Mouse (Mus musculus) neutrophil, adult 5-6 weeks (primary cell): Measurements from ENCODE around the gene Tbc1d19. TPM values are rescaled to one million over a fixed set of nuclear protein-coding genes. Genes with fewer than 3 reads are reported as not detected.

ENCODE experiments used
- ATAC-seq: fragments of 151-379, 151-347 bp; 2 replicates; pipeline ENCODE4 v1.8.0; 2017; ENCODE audit warnings: mild to moderate bottlenecking, moderate TSS enrichment; ENCODE audit not compliant: insufficient number of reproducible peaks, poor library complexity, low FRiP score, severe bottlenecking; ENCODE audit errors: extremely low read depth
- total RNA-seq: library from RNA; stranded (forward); fragments of 200-1000 nt; gene quantifications from 2 replicates; pipeline ENCODE4 v1.2.3, GENCODE M21; 2017

Tbc1d19 gene
- 0.47 and 3.4 TPM in 2 replicates for total RNA-seq

GRCm38 (mm10) chr5:53809115-53809991 lies at the start of gene Tbc1d19:
Gene Tbc1d19 (plus strand): TSS chr5:53809606.
- ATAC-seq, result peak; percentile 53

- ATAC-seq, result no peak
Observed at GRCm38 (mm10) chr5:53759912-53760311, 49.5 kb upstream of the Tbc1d19 start.

- ATAC-seq, result no peak
Observed at GRCm38 (mm10) chr5:53760914-53761313, 48.5 kb upstream of the Tbc1d19 start.

- ATAC-seq, result no peak
Observed at GRCm38 (mm10) chr5:53761346-53761745, 48.1 kb upstream of the Tbc1d19 start.

DNA sequence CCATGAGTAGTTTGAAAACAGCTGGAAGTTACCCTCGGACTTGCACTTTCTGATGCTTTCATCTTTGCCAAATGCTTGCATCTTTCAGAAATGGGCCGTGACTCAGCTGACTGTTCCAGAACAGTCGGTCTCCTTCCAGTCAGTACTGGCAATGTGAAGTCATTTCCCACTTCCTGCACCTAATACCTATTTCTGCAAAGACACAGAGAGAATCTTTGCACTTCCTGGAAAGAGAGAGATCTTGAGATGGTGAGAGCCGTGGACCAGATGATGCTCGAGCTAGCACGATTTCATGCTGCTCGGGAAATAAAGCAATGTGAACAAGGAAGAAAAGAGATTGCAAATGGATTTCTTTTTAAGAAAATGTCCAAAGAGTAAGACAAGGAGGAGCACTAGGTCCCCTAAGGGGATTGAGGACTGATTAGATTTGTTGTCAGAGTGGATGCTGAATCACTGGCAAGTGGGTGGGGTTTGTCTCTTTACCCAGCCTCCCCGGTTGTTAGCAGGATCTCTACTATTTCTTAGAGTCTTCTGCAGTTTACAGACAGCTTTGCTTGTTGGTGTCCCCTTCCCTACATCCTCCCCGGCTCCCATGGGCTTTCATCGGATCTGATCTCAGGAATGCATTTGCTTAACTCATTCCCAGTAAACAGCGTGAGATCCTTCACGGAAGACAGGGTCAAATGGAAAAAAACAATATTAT lies 24.4 kb upstream of the Tbc1d19 start:
- no peak for ATAC-seq

DNA sequence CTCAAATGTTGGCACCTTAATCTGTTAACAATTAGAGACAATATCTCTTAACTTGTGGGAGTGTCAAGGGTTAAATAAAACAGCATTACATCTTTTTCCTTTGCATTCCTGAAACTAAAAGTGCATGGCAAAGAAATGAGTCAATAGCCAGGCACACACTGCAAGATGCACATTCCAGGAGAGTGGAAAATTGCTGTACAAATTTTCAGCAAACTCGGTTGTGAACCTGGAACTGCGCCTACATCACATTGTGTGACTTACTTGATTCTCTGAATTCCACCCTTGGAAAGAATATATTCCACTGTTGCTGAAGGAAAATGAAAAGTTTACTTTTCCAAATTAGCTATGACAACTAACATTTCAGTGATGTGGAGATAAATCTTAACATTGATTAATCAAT lies 8.0 kb upstream of the Tbc1d19 start:
- ATAC-seq, result no peak

DNA sequence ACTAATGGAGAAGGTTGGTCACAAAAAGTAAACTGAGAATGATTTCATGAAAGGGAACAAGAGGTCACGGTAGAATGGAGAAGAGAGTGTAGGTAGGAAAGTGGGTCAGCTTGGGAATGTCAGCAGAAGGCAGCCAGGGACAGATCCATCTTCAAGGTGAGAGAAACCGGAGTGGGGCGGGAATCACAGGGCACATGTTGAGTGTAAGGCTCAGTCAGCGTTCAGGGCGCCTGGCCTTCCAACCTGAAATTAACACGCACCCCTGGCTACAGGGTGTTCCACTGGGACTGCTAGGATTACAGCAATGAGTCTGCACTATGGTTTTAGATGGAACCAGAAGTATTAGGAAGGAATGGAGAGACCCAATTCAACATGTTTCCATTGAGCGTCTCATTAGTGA lies 10.3 kb downstream of the Tbc1d19 start:
- no peak for ATAC-seq

DNA sequence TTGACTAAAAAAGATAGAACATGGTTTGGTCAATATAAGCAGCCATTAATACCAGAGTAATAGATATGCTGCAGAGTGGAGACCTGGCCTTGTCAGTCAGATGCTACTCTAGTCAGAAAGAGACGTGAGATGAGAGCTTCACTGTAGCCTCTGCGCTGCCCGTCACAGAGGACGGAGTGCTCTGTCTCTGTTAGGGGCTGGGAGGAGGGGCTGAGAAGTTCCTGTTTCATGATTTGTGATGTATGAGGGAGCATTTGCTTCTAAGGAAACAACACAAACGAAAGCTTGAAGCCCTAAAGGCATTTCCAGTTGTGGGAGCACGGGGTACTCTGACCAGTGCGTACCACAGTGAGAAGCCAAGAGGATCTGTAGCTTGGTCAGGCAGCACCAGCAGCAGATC lies 16.5 kb downstream of the Tbc1d19 start:
- no peak for ATAC-seq

GRCm38 (mm10) chr5:53834489-53834888 lies 25.1 kb downstream of the Tbc1d19 start:
- ATAC-seq, result no peak

- no peak for ATAC-seq
Observed at GRCm38 (mm10) chr5:53841256-53841655, 31.9 kb downstream of the Tbc1d19 start.

DNA sequence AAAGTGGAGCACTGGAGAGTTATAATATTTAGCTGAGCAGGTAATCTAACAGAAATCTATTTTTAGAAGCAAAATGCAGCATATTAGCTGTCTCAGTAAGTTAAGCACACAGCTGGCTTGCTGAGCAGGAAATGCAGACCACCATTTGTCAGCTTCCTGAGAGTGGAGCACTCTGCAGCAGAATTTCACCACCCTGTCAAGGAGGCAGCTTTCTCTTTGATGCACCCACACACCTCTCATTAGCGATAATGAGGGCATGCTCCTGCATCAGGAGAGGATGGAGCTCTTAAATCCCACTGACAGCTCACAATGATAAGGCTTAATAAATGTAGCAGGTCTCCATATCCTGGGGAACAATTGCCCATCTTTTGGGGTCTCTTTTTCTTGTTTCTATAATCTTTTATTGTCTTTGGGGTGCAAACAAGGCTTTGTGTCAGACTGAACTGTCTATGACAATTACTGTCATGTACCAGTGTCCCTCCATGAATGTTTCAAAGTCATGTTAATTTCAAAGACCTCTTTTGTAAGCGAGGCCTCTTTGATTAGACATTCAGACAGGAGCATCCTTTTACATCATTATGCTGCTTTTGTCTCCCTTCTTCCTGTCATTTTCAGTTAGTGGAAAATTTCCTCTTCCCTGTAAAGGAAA lies 39.0 kb downstream of the Tbc1d19 start:
- ATAC-seq, result no peak

- ATAC-seq, result no peak
Observed at GRCm38 (mm10) chr5:53852574-53852973, 43.2 kb downstream of the Tbc1d19 start.

- no peak for ATAC-seq
Observed at GRCm38 (mm10) chr5:53854561-53854960, 45.2 kb downstream of the Tbc1d19 start.

GRCm38 (mm10) chr5:53856011-53856410 lies 46.6 kb downstream of the Tbc1d19 start:
- no peak for ATAC-seq

GRCm38 (mm10) chr5:53865146-53865545 lies 55.7 kb downstream of the Tbc1d19 start:
- ATAC-seq, result no peak

DNA sequence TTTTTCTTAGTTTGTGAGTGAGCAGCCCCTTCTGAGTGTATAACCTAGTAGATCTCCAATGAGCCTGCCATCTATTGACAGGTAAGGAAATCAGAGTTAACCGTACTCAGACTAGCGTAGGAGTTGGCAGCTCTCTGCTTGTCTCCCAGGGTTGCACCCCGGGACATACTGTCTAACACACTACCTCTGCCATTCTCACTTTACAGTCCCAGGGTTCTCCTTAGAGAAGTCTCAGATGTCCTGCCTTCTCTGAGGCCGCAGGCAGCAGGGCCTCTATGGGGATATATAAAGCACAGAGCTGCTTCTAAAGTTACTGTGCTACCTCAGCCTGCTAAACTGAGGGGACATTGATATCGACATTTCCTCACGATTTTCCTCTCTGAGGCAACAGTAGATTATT lies 56.6 kb downstream of the Tbc1d19 start:
- no peak for ATAC-seq

DNA sequence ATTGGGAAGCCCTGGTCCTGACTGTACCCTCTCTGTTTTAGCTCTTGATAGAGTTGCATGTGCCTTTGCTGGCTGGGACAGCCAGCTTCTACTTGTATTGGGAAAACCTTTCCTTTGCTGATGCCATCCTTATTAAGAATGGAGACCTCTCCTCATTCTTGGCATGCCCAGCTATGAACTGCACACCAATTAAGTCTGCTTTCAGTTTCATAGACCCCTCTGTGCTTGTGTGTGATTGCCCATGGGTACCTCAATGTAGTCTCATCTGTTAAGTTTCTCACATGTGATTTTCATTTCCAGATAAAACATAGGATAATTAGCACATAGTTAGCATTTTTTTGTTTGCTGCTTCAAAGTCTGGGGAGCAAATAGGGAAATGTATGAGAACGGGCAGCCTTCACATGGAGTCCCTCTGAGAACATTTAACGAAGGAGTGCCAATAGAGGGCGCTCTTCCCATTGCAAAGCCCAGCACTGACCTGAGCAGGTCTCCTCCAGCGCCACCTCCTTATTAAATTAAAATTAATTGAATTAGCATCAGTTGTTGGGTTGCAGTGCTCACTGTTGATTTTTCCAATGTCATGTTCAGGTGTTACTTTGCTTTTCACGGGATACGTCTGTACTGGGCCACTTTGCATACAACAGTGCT lies 62.4 kb downstream of the Tbc1d19 start:
- ATAC-seq, result 0 out of 2 replicates have a peak, but pooled peaks have one; percentile 72

- no peak for ATAC-seq
Observed at GRCm38 (mm10) chr5:53874966-53875365, 65.6 kb downstream of the Tbc1d19 start.

DNA sequence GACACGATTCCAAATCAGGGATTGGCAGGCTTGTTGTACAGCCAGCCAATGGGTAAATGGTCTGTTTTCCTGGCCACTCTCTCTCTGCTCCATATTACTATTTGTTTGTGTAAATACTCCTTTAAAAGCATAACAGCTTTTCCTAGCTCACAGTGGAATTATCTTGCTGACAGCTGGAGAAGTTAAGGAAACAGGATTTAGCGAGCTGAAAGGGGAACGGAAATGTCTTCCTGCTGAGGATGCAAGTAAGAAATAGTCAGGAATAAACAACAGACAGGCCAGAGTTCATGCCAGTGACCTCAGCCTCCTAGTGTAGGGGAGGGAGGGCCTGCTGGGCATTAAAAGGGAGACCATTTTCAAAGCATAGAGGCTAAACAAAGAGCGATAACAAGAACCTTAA lies 71.3 kb downstream of the Tbc1d19 start:
- no peak for ATAC-seq
